Mouse (Mus musculus) embryonic stem cell, embryonic (primary cell): Measurements from ENCODE around the gene Cdca5.

Source experiments
- CTCF ChIA-PET, 4 experiments: fragments of 300-600 bp in 2 of 4; fragments of 350-600 bp in 2 of 4; sonication (Branson Sonifier 250); formaldehyde crosslinking; loops; one replicate each; lab custom pipeline; 2022; ENCODE audit warnings: inconsistent platforms in 2 of 4; lab: Charles Lee
- POLR2A ChIA-PET, 4 experiments: fragments of 300-600 bp in 2 of 4; fragments of 350-600 bp in 2 of 4; sonication (Branson Sonifier 250); formaldehyde crosslinking; loops; one replicate each; lab custom pipeline; 2022; ENCODE audit warnings: antibody characterized with exemption in 4 of 4, inconsistent platforms in 1 of 4; lab: Charles Lee

Gene Cdca5

DNA sequence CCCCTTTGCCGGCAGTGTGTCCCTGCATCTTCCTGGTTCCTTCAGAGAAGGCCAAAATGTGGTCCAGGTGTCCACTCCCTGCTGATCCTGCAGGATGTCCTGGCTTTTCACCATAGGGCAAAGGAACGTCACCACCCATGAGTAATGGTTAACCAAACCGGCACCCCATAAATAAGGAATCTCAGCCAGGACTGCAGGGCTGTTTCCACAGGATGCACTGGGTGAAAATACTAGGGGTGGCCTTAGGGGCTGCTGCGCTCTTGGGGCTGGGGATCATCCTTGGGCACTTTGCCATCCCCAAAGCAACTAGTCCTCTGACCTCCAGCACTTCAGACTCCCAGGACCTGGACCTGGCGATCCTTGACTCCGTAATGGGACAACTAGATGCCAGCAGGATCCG, 20.8 kb downstream of the Cdca5 start, which contains the start of gene Naaladl1:
Naaladl1 (plus strand) TSS at position 197 of the 400 bp plus-strand sequence.
- ChIA-PET CTCF (no interaction called here), POLR2A (interaction anchor here in 3 of 4 experiments (0.5 to 11.0 kb wide), 6 partner anchors 13 to 64 kb away, joined by 3 to 137 read pairs (median 3); partner anchors contain the start of genes AC131692.1 (in 1 of the 3), Cdca5 (in 1 of the 3), Fau (in 1 of the 3) and Mrpl49 (in 1 of the 3))

DNA sequence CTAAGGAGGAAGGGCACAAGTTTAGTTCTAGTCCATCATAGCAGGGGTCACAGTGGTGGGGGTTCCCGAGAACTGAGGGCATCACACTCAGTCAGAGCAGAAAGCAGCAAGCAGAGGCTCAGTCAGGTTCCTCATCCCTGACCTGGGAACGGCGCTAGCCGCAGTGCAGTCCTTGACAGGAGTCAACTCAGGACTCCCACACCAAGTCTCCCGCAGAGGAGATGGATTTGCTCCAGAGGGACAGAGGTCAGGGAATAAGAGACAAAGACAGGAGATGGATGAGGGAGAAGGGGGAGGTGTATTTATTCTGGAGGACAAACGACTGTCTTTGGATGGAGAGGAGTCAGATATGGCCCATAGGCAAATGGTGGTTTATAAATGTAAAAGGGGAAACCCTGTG, 28.3 kb downstream of the Cdca5 start:
- CTCF ChIA-PET: no interaction called here
- POLR2A ChIA-PET: interaction anchor here in 1 of 4 experiments (2.2 kb wide), 1 partner anchor 24 kb away, joined by 12 read pairs; no protein-coding TSS in a partner anchor

DNA sequence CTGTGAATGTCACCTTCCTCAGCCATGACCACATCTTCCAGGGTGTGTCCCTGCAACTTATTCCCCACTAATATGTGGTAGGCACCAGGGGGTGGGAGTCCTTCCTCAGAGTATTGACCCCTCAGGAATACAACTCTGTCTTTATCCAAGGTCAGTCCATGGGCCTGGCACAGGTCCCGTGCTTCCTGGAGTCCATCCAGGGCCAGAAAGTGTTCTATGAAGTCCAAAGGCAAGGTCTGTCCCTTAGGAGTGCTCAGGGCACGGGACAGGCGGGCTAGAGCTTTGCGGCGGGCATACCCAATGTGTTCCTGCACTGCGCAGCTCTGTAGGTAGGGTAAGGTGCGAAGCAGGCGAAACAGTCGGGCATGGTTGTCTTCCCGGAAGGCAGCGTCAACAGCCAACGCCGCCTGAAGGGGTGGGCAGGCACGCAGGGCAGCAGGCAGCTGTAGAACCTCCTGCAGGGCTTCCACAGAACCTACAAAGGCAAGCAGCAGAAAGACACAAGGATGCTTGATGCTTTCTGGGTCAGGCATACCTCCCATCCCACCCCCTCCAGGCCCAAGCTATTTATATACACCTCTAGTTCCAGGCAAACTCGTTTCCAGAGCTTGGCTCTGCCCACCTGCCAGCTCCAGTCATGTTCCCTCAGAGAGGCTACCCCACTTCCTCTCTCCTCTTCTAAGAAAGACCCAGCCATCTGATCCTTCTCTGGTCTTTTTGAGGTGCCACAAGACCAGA, 31.5 kb downstream of the Cdca5 start:
- ChIA-PET CTCF (interaction anchor here in 1 of 4 experiments (0.6 to 1.5 kb wide), 3 partner anchors 25 to 211 kb away, joined by 3 read pairs; partner anchors contain the start of gene Tmem262), POLR2A (interaction anchor here (0.6 to 11.3 kb wide), 17 partner anchors 11 to 277 kb away, joined by 3 to 135 read pairs (median 4); partner anchors contain the start of genes Cdca5 (in 4 of the 4), Zfpl1 (in 4 of the 4), Snx15 (in 2 of the 4) and Arl2 (in 1 of the 4))

DNA sequence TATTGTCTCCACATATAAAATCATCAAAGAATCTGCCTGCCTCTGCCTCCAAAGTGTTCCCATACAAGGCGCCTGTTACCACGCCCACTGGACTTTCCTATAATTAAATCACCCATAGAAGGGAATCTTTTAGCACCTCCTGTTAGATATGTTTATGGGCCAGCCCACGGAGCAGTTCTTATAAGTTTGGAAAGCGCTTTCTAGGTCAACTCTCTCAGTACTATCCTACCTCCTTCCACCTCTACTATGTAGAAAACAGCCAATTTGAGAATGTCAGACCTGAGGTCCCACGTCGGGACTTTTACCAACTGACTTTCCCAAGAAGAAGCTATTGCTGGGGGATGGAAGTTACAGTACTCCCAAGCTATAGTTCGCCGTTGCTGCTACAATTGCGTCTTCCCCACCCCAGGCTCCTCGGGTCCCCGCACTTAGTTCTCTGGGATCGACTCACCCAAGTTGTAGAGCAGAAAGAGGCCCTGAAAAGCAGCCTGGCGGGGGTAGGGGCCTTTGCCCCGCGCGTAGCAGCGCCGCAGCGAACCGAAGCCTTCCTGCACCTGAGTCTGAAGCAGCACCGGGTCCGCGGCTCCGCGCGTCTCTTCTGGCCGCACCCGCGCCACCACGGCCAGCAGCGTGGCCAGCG, 32.7 kb downstream of the Cdca5 start:
- ChIA-PET CTCF (interaction anchor here in 3 of 4 experiments (0.6 to 1.8 kb wide), 4 partner anchors 10 to 119 kb away, joined by 3 to 8 read pairs (median 6); partner anchors contain the start of genes Cdca5 (in 1 of the 3), Ppp2r5b (in 1 of the 3), Snx15 (in 1 of the 3) and Zfpl1 (in 1 of the 3)), POLR2A (interaction anchor here in 3 of 4 experiments (0.6 to 11.3 kb wide), 44 partner anchors 9 to 339 kb away, joined by 3 to 135 read pairs (median 5); partner anchors contain the start of genes Snx15 (in 3 of the 3), Cdca5 (in 2 of the 3), Men1 (in 2 of the 3) and Tm7sf2 (in 2 of the 3))

DNA sequence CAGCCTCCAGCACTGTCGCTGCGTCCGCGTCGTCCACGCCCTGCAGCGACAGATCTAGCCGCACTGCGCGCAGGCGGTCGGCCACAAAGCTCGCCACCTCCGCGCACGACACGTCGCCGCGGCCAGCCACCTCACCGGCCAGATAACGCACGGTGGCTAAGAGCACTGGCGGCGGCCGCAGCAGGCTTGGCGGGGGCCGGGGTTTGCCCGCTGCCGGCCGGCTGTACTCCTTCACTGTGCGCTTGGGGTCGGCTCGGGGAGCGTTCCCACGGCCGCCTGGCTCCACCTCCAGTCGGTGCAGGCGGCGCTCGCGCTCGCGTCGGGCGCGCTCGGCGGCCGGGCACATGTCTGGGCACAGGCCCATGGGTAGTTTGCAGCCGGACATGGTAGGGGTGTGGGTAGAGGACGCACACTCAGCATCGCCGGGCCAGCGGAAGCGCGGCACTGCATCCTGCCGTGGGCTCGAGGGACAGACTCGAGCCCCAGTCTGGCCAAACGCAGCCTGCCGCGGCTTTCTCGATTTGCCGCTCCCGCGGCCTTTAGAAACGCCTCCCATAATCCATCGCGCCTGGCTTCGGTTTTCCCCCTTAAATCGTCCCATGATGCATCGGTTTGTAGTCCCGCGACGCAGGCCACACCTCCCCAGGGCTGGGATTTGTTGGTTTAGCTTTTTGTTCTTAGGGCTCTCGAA, 33.3 kb downstream of the Cdca5 start, which contains the start of gene Sac3d1:
Sac3d1 (minus strand) TSS at position 665 of the 691 bp plus-strand sequence.
- POLR2A ChIA-PET: interaction anchor here (0.6 to 11.3 kb wide), 112 partner anchors 9 to 1514 kb away, joined by 3 to 135 read pairs (median 4); partner anchors contain the start of genes Arl2 (in 3 of the 4), Cdca5 (in 3 of the 4), Snx15 (in 3 of the 4) and Tm7sf2 (in 3 of the 4)
- CTCF ChIA-PET: interaction anchor here in 3 of 4 experiments (0.5 to 1.8 kb wide), 16 partner anchors 9 to 331 kb away, joined by 3 to 8 read pairs (median 4); partner anchors contain the start of genes Snx15 (in 2 of the 3), Arl2 (in 1 of the 3), Atg2a (in 1 of the 3) and Capn1 (in 1 of the 3)

DNA sequence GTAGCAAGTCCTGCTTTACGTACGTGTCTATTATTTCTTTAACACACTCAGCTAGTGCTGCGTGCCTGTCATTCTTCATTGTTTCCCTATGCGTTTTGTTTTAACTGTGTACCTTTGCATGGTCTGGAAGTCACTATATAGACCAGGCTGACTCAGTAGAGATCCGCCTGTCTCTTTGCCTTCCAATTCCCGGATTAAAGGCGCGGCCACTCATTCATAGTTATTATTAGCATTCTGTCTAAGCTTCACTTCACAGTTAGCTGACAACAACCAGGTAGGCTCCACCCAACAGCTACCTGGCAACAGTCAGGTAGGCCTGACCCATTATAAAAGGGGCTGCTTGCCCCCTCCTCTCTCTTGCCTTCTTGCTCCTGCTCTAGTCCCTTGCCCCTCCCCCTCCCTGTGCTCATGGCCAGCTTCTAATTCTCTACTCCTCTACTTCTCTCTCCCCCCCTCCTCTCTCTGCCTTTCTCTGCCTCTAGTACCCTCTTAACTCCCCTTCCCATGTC, 33.9 kb downstream of the Cdca5 start:
- POLR2A ChIA-PET: interaction anchor here (0.6 to 11.3 kb wide), 108 partner anchors 9 to 1806 kb away, joined by 3 to 135 read pairs (median 4); partner anchors contain the start of genes Arl2 (in 3 of the 4), Cdca5 (in 3 of the 4), Snx15 (in 3 of the 4) and Tm7sf2 (in 3 of the 4)
- CTCF ChIA-PET: interaction anchor here in 3 of 4 experiments (0.5 to 1.8 kb wide), 15 partner anchors 9 to 332 kb away, joined by 3 to 8 read pairs (median 4); partner anchors contain the start of genes Snx15 (in 2 of the 3), Arl2 (in 1 of the 3), Atg2a (in 1 of the 3) and Capn1 (in 1 of the 3)

DNA sequence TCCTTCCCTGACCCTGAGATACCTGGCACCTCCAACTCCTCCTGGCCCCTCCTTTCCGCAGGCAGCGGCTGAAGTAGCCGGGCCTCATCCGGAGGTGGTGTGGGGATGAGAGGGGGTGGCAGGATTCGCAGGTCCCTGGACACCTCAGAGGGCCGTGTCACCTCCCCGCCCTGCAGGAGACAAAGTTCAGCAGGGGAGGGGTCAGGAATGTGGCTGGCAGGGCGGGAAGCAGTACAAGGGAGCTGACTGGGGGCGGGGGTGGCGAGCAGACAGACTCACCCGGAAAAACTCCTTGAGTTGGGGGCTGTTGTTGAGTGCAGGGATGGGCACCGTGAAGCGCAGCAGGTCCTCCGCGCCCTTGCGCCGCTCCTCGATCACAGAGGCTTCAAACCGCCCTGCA, 37.0 kb downstream of the Cdca5 start:
- ChIA-PET CTCF (interaction anchor here in 3 of 4 experiments (0.6 to 3.1 kb wide), 6 partner anchors 18 to 104 kb away, joined by 3 to 8 read pairs (median 3); partner anchors contain the start of gene Tm7sf2 (in 1 of the 3)), POLR2A (interaction anchor here in 3 of 4 experiments (0.6 to 11.3 kb wide), 31 partner anchors 17 to 1606 kb away, joined by 3 to 135 read pairs (median 4); partner anchors contain the start of genes Capn1 (in 2 of the 3), Cdca5 (in 2 of the 3), Mrpl49 (in 2 of the 3) and Tm7sf2 (in 2 of the 3))

DNA sequence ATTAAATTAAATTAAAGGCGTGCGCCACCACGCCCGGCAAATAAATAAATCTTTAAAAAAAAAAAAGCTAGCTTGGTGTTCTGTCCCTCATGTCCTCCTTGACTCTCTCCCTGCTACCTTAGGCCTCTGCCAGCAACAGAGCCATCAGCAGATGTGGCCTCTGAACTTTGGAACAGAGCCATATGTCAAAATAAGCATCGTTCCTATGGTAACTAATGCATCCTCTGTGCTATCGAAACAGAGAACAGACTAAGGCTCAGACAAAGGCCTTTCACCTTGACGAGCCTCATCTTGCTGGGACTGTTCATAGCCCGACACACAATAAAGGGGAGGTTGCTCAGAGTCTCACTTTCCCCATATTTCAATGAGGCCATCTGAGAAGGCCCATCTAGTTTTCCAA, 38.5 kb downstream of the Cdca5 start:
- ChIA-PET CTCF (interaction anchor here in 2 of 4 experiments (0.5 to 1.3 kb wide), 4 partner anchors 105 to 336 kb away, joined by 3 to 6 read pairs (median 4); partner anchors contain the start of gene Pola2 (in 2 of the 2)), POLR2A (interaction anchor here in 2 of 4 experiments (0.6 to 11.3 kb wide), 13 partner anchors 13 to 336 kb away, joined by 3 to 135 read pairs (median 4); partner anchors contain the start of genes Cdca5 (in 2 of the 2), Tm7sf2 (in 2 of the 2), Zfpl1 (in 2 of the 2) and Arl2 (in 1 of the 2))

DNA sequence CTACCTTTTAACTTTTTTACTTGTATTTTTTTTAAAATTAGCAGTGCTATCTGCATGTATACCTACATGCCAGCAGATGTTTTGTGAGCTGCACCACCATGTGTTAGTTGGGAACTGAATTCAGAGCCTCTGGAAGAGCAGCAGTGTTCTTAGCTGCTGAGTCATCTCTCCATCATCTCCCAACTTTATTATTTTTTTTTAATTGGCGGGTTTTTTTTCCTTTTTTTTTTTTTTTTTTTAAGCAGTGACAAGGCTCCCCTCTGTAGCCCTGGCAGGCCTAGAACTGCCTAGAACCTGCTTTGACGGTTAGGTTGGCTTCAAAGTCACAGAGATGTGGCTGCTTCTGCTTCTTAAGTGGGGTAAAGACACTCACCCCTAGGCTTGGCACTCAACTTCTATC, 40.1 kb downstream of the Cdca5 start:
- ChIA-PET POLR2A (interaction anchor here (0.5 to 11.3 kb wide), 12 partner anchors 28 to 725 kb away, joined by 3 to 135 read pairs (median 3); partner anchors contain the start of genes Cdca5 (in 2 of the 4) and Zfpl1 (in 2 of the 4)), CTCF (interaction anchor here in 2 of 4 experiments (0.6 to 1.4 kb wide), 5 partner anchors 33 to 338 kb away, joined by 3 to 5 read pairs (median 4); no protein-coding TSS in a partner anchor)

DNA sequence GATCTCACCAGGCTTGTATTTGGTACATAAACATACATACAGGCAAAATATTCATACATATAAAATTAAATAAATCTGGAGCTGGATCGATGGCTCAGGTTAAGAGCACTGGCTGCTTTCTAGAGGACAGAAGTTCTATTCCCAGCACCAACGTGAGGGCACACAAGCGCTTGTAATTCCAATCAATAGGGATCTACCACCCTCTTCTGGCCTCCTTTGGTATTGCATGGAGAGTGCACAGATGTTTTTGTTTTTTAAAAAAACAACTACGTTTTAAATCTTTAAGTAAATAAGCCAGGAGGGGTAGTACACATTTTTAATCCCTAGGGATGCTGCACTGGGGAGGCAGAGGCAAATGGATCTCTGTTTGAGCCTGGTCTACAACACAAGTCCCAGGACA, 41.5 kb downstream of the Cdca5 start:
- CTCF ChIA-PET: interaction anchor here in 2 of 4 experiments (1.4 to 2.6 kb wide), 2 partner anchors 34 to 108 kb away, joined by 3 to 9 read pairs; no protein-coding TSS in a partner anchor
- POLR2A ChIA-PET: interaction anchor here in 2 of 4 experiments (1.7 to 3.0 kb wide), 7 partner anchors 41 to 338 kb away, joined by 6 to 23 read pairs (median 14); partner anchors contain the start of genes Capn1 (in 1 of the 2), Cdca5 (in 1 of the 2) and Zfpl1 (in 1 of the 2)

DNA sequence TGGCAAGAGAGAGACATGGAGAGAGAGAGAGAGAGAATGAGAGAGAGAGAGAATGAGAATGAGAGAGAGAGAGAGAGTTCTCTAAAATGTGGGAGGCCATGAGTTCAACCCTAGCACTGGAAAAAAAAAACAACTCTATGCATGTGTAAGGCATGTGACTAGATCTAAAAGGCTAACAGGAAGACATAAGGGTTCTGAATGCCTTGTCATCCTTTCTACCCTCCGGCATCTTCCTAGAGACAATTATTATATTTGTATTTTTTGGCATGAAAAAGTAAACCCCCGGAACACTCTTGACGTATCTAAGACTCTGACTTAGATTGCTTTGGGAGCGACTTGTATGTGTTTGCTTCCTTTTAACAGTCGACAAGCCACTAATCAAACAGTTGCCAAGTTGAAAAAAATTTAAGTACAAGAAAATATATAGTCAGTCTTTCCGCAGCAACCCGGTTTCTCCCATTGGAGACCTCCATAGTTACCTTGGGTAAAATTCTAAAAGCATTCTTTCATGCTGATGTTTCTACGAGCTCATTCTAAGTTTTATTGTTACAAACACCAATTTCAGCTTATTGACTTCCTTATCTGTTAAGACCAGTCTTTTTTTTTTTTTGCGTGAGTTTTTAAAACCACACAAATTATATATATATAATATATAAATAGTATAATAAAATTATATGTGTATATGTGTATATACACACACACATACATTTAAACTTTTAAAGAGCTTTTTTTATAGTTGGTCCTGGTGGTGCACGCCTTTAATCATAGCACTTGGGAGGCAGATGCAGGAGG, 42.2 kb downstream of the Cdca5 start:
- ChIA-PET POLR2A (interaction anchor here (0.5 to 3.0 kb wide), 111 partner anchors 8 to 664 kb away, joined by 3 to 44 read pairs (median 5); partner anchors contain the start of genes Cdca5 (in 4 of the 4), Zfpl1 (in 4 of the 4), Arl2 (in 3 of the 4) and Pola2 (in 3 of the 4)), CTCF (interaction anchor here (0.5 to 2.6 kb wide), 36 partner anchors 8 to 402 kb away, joined by 3 to 23 read pairs (median 4); partner anchors contain the start of genes Arl2 (in 3 of the 4), Batf2 (in 3 of the 4), Pola2 (in 2 of the 4) and Sac3d1 (in 2 of the 4))

DNA sequence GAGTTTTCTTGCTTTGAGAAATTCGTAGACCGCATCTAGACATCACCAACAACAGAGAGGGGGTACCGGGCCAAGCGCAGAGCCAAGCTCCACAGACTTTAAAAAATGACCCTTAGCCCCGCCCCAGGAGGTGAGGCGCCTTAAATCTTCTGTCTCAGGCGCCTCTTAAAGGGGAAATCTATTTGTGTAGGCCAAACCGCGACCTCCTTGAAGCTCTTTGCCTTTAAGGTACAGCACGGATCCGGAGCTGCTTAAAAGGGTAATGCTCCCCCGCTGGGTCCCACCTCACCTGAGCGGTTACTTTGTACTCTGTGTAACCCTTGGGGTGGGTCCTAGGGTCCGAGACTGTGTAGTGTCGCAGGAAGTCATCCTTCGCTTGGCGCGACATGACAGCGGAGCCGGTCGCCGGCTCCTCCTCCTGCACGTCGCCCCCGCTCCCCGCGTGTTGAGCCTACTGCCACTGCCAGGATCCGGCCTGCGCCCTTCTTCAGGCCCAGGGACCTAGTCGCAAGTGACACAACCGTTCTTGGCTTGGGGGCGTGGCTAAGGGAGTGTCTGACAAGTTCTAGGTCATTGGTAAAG, 43.1 kb downstream of the Cdca5 start, which contains the start of gene Snx15:
Snx15 (minus strand) TSS at position 545 of the 582 bp plus-strand sequence.
- CTCF ChIA-PET: interaction anchor here (0.5 to 2.6 kb wide), 40 partner anchors 9 to 687 kb away, joined by 3 to 23 read pairs (median 4); partner anchors contain the start of genes Arl2 (in 3 of the 4), Batf2 (in 3 of the 4), Cdc42ep2 (in 2 of the 4) and Pola2 (in 2 of the 4)
- POLR2A ChIA-PET: interaction anchor here (0.5 to 3.0 kb wide), 125 partner anchors 9 to 664 kb away, joined by 3 to 44 read pairs (median 5); partner anchors contain the start of genes Cdca5 (in 4 of the 4), Zfpl1 (in 4 of the 4), Arl2 (in 3 of the 4) and Pola2 (in 3 of the 4)

DNA sequence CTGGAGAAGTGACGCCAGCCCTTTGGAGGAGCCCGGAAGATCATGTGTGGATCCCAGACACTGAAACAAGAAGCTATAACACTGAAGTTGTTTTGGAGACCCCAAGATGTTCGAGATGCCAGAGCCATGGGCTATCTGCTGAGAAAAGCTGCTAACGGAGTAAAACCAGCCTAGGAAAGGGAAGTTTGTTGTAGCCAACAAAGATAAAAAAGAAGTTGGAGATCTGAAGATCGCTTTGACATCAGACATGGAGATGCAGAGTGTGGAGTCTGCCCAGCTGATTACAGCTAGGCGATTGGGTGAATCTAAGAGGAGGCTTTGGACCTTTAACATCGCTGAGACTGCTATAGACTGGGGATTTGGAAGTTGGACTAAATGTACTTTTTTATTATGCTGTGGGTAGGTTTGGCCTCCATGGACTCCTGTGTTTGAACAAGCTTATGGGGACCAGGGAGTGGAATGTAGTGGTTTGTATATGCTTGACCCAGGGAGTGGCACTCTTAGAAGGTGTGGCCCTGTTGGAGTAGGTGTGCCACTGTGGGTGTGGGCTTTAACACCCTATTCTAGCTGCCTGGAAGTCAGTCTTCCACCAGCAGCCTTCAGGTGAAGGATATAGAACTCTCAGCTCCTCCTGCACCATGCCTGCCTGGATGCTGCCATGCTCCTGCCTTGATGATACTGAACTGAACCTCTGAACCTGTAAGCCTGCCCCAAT, 45.8 kb downstream of the Cdca5 start:
- CTCF ChIA-PET: interaction anchor here in 1 of 4 experiments (1.1 to 1.7 kb wide), 2 partner anchors 11 to 167 kb away, joined by 4 to 5 read pairs; partner anchors contain the start of genes Arl2 and Pola2
- POLR2A ChIA-PET: interaction anchor here (0.6 to 3.1 kb wide), 15 partner anchors 10 to 533 kb away, joined by 3 to 29 read pairs (median 4); partner anchors contain the start of genes Arl2 (in 3 of the 4), Batf2 (in 3 of the 4), Fau (in 2 of the 4) and Mrpl49 (in 2 of the 4)
